Mouse (Mus musculus): ENCODE measurements around the gene Nfic.

DNA sequence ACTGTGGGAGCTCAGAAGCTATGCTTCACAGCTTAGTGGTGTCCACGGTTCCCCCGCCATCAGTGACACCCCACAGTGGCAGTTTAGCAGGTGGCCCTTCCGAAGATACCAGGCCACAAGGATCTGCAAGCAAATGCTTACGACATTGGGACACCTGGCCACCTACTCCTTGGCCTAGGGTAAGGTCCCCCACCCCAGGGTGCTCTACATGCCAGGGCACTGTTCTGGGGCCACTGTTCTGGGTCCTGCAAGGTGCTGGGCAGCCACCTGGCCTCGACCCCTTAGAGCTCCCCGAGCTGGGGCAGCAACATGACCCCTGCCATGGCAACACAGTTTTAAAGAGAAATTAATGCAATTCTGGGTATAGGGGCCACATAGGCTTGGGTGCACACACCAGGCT, 39.7 kb upstream of the Nfic start:
- TF ChIP-seq CTCF (IDR thresholded peaks at IDR 0.05; ENCODE audit: borderline replicate concordance, control insufficient read depth, extremely low read depth, insufficient read depth, low read length, poor library complexity) = no peak
- 0 out of 2 replicates have a peak, but pooled peaks have one; percentile 5 for TF ChIP-seq POLR2A (IDR thresholded peaks at IDR 0.05; ENCODE audit: control insufficient read depth, extremely low read depth, insufficient read depth, low read length, poor library complexity)

Measured in thymus, adult 2 months (tissue).